Comparison of ENCODE assay signal across 10 mouse cellular contexts in genomic region chr4:151129725-151130557, GRCm38 (mm10). TPM values are rescaled to one million over a fixed set of nuclear protein-coding genes. Genes with fewer than 3 reads are reported as not detected.
DNase-seq lines count a peak whose midpoint lies in the region; ATAC-seq lines count a peak whose summit lies in the region.
"Had no signal": no experiment of that assay in that cellular context is flagged by ENCODE, and none has a peak within 500 bp of the region (broad histone marks: within the 10 kb centered on the region; RNA-seq: fewer than 3 reads in every experiment).

No protein-coding gene starts in this region.

- H3K9ac ChIP-seq in lung, embryonic 15.5 days: 0 out of 2 replicates have a peak overlapping the region, but pooled peaks have one; percentile 60
- H3K9ac ChIP-seq in forebrain, embryonic 16.5 days (replicated peaks; ENCODE audit: low read depth, low read length): peak overlapping the region; percentile 80
- H3K9ac ChIP-seq in hindbrain, embryonic 11.5 days (ENCODE audit: low read depth, low read length): peak overlapping the region; percentile 96
- peak overlapping the region; percentile 92 for H3K9ac ChIP-seq in neural tube, embryonic 13.5 days
- H3K9ac ChIP-seq: liver, embryonic 13.5 days had no signal

- peak overlapping the region; percentile 99 for H3K4me2 ChIP-seq in lung, embryonic 15.5 days
- peak overlapping the region; percentile 64 for H3K4me2 ChIP-seq in forebrain, embryonic 16.5 days (ENCODE audit: low read length)
- H3K4me2 ChIP-seq in hindbrain, embryonic 11.5 days (replicated peaks; ENCODE audit: low read depth, low read length): peak overlapping the region; percentile 70
- H3K4me2 ChIP-seq in neural tube, embryonic 13.5 days: peak overlapping the region; percentile 75

- H3K4me1 ChIP-seq in lung, embryonic 15.5 days: peaks cover 10% of the 10 kb centered on the region; the same call in 1 of the 2 replicates
- H3K4me1 ChIP-seq in forebrain, embryonic 16.5 days (replicated peaks; ENCODE audit: control insufficient read depth, insufficient read depth, low read length): peaks cover 43% of the 10 kb centered on the region
- peaks cover 16% of the 10 kb centered on the region for H3K4me1 ChIP-seq in hindbrain, embryonic 11.5 days (replicated peaks; ENCODE audit: control insufficient read depth, insufficient read depth, low read length)
- peaks cover 55% of the 10 kb centered on the region for H3K4me1 ChIP-seq in neural tube, embryonic 13.5 days (replicated peaks)

- peak overlapping the region; percentile 61 for H3K4me3 ChIP-seq in lung, embryonic 15.5 days
- peak overlapping the region; percentile 58 for H3K4me3 ChIP-seq in forebrain, embryonic 16.5 days (replicated peaks; ENCODE audit: low read length)
- H3K4me3 ChIP-seq in hindbrain, embryonic 11.5 days (ENCODE audit: low read depth, low read length): peak overlapping the region; percentile 55
- H3K4me3 ChIP-seq in neural tube, embryonic 13.5 days: peak overlapping the region; percentile 49

- WGBS in lung, embryonic 15.5 days: 55% methylated on average over 16 of the region's 16 CpGs
- WGBS in forebrain, embryonic 16.5 days: 62% methylated on average over 16 of the region's 16 CpGs
- WGBS in hindbrain, embryonic 11.5 days: 67% methylated on average over 16 of the region's 16 CpGs
- 60% methylated on average over 16 of the region's 16 CpGs for WGBS in neural tube, embryonic 13.5 days

- H3K27ac ChIP-seq in lung, embryonic 15.5 days: no peak overlapping the region
- H3K27ac ChIP-seq in forebrain, embryonic 16.5 days (ENCODE audit: low read length): peak overlapping the region; percentile 100
- peak overlapping the region; percentile 100 for H3K27ac ChIP-seq in hindbrain, embryonic 11.5 days (ENCODE audit: low read depth, low read length)
- H3K27ac ChIP-seq in neural tube, embryonic 13.5 days (replicated peaks): peak overlapping the region; percentile 100
- H3K27ac ChIP-seq: liver, embryonic 13.5 days had no signal

- H3K36me3 ChIP-seq in lung, embryonic 15.5 days: no peaks in the 10 kb centered on the region
- H3K36me3 ChIP-seq in forebrain, embryonic 16.5 days (ENCODE audit: control insufficient read depth, insufficient read depth): no peaks in the 10 kb centered on the region
- no peaks in the 10 kb centered on the region for H3K36me3 ChIP-seq in hindbrain, embryonic 11.5 days (ENCODE audit: control insufficient read depth, insufficient read depth, low read length)
- peaks cover 16% of the 10 kb centered on the region for H3K36me3 ChIP-seq in neural tube, embryonic 13.5 days
- H3K36me3 ChIP-seq: liver, embryonic 13.5 days had no signal

- no peak for DNase-seq in lung, postnatal 25 days (ENCODE audit: low spot score)
- no peak for DNase-seq in hindbrain, embryonic 11.5 days (ENCODE audit: low spot score)
- DNase-seq in adipocyte (ENCODE audit: low spot score): no peak
- DNase-seq in thymus, postnatal 0 days (ENCODE audit: low spot score): no peak
- DNase-seq: liver, embryonic 13.5 days had no signal

- ATAC-seq in lung, embryonic 15.5 days (ENCODE audit: borderline replicate concordance, extremely low read depth, low FRiP score, low TSS enrichment): no peak
- ATAC-seq in forebrain, embryonic 16.5 days: no peak
- ATAC-seq in hindbrain, embryonic 11.5 days (ENCODE audit: low FRiP score): no peak
- no peak for ATAC-seq in neural tube, embryonic 13.5 days (ENCODE audit: low read depth)
- ATAC-seq in erythroid progenitor cell, adult 5-6 weeks (replicated peaks; ENCODE audit: low FRiP score, poor library complexity, severe bottlenecking): no peak

- H3K27me3 ChIP-seq in lung, embryonic 15.5 days: peaks cover 2% of the 10 kb centered on the region; the same call in 1 of the 2 replicates
- H3K27me3 ChIP-seq in forebrain, embryonic 16.5 days (replicated peaks; ENCODE audit: control insufficient read depth, insufficient read depth, low read length): no peaks in the 10 kb centered on the region
- no peaks in the 10 kb centered on the region; the same call in 1 of the 2 replicates for H3K27me3 ChIP-seq in hindbrain, embryonic 11.5 days (ENCODE audit: control insufficient read depth, insufficient read depth, low read length)
- no peaks in the 10 kb centered on the region for H3K27me3 ChIP-seq in neural tube, embryonic 13.5 days

- H3K9me3 ChIP-seq in lung, embryonic 15.5 days: no peaks in the 10 kb centered on the region
- H3K9me3 ChIP-seq in forebrain, embryonic 16.5 days (ENCODE audit: control insufficient read depth, low read length): no peaks in the 10 kb centered on the region
- H3K9me3 ChIP-seq in hindbrain, embryonic 11.5 days (ENCODE audit: control insufficient read depth, low read length): no peaks in the 10 kb centered on the region
- no peaks in the 10 kb centered on the region for H3K9me3 ChIP-seq in neural tube, embryonic 13.5 days
- H3K9me3 ChIP-seq: liver, embryonic 13.5 days had no signal

RNA-seq across cellular contexts. Expression of gene Gm13090, which starts 40.6 kb away (rescaled TPM):
- not detected in 2 replicates for polyA plus RNA-seq in lung, embryonic 15.5 days (2015; fragmentation: Nextera tagmentation; extraction: Ambion mirVana)
- polyA plus RNA-seq in forebrain, embryonic 16.5 days (2015; fragmentation: Nextera tagmentation; extraction: Ambion mirVana): 0.39 TPM in 1 of 2 replicates, not detected in the other
- polyA plus RNA-seq in hindbrain, embryonic 11.5 days (2014; fragmentation: Nextera tagmentation; extraction: Ambion mirVana): 0.21 and 0.56 TPM in 2 replicates
- 0.36 TPM in 1 of 2 replicates, not detected in the other for polyA plus RNA-seq in neural tube, embryonic 13.5 days (2015; fragmentation: Nextera tagmentation; extraction: Ambion mirVana)
- not detected in 2 replicates for polyA plus RNA-seq in thymus, postnatal 0 days (2015; fragmentation: Nextera tagmentation; extraction: Ambion mirVana)
- not detected in 2 replicates for total RNA-seq in erythroid progenitor cell, adult 5-6 weeks (2015; ENCODE audit: low replicate concordance)
- total RNA-seq in erythroid progenitor cell, adult 5-6 weeks (2017; ENCODE audit: low replicate concordance): not detected in 2 replicates
- total RNA-seq: common myeloid progenitor, adult 5-6 weeks had no signal
- polyA plus RNA-seq: liver, embryonic 13.5 days had no signal
